Mouse (Mus musculus) lung, adult 18-20 months (tissue): Measurements from ENCODE around the gene Bfsp1.

Experiments
- DNase-seq, 2 experiments: peaks; one replicate each; pipeline ENCODE4 v3.0.0; 2022; ENCODE audit warnings: mixed read lengths in 2 of 2

Bfsp1 gene

GRCm38 (mm10) chr2:143796335-143797013 is 66.5 kb downstream of the Bfsp1 start:
- no peak for DNase-seq

GRCm38 (mm10) chr2:143795858-143796257 is 67.1 kb downstream of the Bfsp1 start:
- DNase-seq = no peak

GRCm38 (mm10) chr2:143789911-143790310 is 73.1 kb downstream of the Bfsp1 start:
- DNase-seq = no peak

- DNase-seq = no peak
Observed at GRCm38 (mm10) chr2:143780310-143780709, 82.7 kb downstream of the Bfsp1 start.
